Mouse (Mus musculus) adrenal gland, adult 8-10 months (tissue): Measurements from ENCODE around the gene Entr1. TPM values are rescaled to one million over a fixed set of nuclear protein-coding genes. Genes with fewer than 3 reads are reported as not detected.
"Not testable (repeated sequence)": the region's sequence is repeated elsewhere in the genome, so short reads cannot be mapped to it uniquely, and the experiment has no call there.

Experiments used
- DNase-seq: peaks from one replicate; pipeline ENCODE4 v3.0.0; 2022
- total RNA-seq, 4 experiments: library from RNA; stranded (reverse); gene quantifications; 2 replicates each; pipeline ENCODE4 v1.2.4; 2022

Gene Entr1
- total RNA-seq, 4 experiments from 2014 or later = 97.8 to 120 (median 110) TPM

- DNase-seq = no peak
These were observed 1.4 kb downstream of the Entr1 start for GRCm38 (mm10) chr2:26387713-26388112.

DNA sequence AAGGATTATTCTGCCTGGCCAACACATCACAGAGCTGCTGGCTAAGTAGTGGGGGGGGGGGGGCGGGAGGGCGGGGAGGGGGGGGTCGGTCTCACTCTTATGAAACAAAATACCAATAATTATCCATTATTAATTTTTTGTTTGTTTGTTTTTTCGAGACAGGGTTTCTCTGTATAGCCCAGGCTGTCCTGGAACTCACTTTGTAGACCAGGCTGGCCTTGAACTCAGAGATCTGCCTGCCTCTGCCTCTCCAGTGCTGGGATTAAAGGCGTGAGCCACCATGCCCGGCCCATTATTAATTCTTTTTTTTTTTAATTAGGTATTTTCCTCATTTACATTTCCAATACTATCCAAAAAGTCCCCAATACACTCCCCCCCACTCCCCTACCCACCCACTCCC lies 8.2 kb downstream of the Entr1 start:
- DNase-seq = not testable (repeated sequence)

- DNase-seq = peak; percentile 78
These were observed 8.9 kb downstream of the Entr1 start, which contains the start of gene Snapc4 for GRCm38 (mm10) chr2:26380131-26380771. Snapc4 (minus strand) TSS chr2:26380653.

DNA sequence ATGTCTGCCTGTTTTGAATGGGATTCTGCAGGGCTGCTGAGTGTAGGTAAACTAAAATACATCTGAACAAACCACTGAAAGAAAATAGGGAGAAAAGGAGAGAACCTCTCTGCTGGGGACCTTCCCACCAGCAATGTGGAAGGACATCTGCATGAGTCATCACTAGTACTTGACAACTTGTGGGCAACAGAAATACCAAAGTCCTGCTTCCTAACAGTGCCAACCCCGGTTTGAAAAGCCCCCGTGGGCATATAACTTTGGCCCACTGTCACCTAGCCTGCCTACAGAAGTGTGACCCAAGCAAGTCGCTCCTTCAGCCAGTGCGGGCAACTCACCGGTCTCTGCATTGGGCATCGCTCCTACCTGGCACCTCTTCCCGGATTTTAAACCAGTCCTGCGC lies 16.7 kb downstream of the Entr1 start:
- no peak for DNase-seq

DNA sequence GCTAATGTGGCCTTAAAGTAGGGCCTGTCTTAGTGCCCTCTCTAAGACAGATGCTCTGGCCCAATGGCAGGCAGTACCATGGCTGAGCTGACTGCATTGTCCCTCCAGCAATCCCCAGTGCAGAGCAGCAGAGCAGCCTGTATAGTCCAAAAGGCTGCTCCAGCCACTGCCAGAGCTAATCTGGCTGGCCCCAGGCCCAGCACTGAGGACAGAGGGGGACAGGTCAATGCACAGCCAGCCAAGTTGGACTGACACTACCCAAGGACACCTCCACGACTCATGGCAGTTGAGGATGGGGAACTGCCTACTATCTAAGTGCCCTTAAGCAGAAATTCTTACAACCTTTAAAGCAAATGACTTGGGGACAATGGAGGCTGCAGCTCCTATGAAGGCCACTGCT lies 20.5 kb downstream of the Entr1 start:
- no peak for DNase-seq

- no peak for DNase-seq
These were observed 21.2 kb downstream of the Entr1 start for GRCm38 (mm10) chr2:26367911-26368310.

DNA sequence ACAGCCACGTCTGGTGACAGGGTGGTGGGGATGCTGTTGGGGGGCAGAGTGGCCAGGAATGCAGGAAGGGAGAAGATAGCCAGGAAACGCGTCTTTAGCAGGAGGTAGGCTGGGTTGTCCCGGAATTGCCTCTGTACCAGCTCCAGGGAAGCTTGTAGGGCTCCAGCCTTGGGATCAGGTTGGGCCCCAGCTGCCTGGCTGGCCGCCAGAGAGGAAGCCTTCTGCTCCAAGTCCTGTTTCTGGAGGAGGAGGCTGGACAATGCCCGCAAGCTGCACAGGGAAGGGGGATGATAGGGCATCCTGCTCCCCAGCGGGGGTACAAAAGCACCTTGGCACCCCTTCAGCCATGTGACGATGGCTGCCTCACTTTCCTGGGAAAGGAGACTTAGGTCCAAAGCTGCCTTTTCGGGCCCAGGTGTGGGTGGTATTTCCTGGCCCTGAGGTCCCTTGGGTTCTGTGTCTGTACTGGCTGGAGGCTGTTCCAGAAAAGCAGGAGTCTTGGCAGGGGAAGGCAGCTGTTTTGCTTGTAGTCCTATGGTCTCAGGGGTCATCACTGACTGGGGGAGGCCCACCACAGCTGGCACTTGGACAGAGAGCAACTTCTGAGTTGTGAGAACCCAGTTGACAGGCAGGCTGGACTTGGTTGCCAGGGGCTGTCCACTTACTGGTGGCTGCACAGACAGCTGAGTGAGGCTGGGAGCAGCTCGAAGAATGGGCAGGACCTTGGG lies 24.2 kb downstream of the Entr1 start:
- DNase-seq = no peak

DNA sequence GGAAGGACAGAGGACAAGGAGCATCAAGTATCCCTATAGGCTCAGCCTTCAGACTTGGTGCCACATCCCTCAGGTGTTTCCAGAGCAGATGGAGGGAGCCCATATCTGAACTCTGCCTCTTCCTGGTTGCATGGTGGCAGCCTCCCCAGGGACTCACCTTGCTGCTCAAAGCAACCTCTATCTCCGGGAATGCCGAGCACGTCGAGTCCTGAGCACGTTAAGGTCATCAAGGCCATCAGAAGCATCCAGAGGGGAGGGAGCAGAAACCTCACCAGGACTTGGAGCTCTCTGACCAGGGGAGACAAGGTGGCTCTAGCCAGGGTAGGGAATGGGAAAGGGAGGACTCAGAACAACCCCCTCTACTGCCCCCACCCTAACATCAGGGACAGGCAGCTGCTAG lies 25.6 kb downstream of the Entr1 start:
- no peak for DNase-seq

- DNase-seq = no peak
These were observed 26.1 kb downstream of the Entr1 start for GRCm38 (mm10) chr2:26362991-26363390.

DNA sequence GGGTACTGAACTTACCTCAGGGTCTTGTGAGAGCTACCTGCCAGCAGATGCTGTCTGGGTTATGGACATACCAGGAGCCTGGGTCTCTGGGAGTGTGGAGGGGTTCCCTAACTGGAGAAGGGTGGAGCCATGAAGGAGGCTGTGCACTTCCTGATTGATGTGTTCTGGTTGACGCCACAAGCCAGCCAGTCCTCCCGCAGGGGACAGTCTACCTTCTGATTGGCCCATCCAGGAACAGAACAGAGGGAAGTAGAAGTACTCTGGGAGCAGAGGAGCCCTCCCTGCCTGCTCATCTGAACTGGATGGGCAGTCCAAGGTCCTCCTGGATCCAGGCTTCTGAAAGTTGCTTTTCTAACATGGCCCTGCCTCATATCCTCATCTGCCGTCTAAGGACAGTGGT lies 28.3 kb downstream of the Entr1 start, which contains the start of gene Card9:
Card9 (minus strand) TSS at position 147 of the 400 bp plus-strand sequence.
- DNase-seq = no peak

DNA sequence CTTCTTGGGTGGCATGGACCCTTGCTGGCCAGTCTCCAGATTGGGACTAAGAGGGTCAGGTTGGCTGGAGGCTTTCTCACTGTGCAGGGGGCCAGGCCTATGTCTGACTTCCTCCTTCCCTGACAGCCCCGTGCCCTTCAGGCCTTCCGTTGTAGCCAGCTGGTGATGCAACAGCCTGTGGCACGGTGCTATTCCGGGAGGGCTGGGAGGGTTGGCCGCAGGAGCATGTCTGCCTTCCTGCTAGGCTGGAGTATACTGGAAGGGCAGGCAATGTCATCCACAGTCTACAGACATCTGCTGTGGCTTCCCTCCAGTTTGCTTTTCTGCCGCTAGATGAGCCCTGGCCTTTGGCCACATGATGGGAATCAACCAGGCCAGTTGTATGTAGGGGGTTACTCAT lies 29.1 kb downstream of the Entr1 start:
- no peak for DNase-seq

DNA sequence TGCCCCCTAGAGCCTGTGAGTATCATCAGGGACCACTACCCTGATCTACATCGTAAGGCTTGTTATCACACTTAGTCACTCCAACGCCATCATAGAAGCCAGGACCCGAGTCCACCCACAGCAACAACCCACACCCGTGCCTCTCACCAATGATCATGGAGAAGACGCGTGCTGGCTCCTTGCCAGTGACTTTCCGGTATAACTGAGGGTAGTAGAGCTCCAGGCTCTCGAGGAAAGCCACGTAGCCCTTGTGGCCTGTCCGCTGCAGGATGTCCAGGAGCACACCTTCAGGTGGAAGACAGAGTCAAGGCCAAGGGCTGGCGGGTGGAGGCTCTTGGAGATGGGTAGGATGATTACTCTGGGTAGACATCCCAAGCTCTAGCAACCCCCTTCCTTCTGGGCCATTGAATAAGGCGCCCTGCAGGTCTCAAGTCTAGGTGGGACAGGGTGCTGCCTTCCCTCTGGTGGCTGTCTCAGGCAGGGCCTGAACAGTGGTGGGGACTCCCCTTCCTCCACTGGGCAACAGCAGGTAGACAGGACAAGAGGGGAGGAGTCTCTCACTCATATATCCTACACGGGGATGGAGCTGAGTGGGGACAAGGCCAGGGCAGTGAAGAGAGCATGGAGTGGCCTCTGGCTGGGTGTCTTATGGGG lies 30.3 kb downstream of the Entr1 start:
- no peak for DNase-seq

- no peak for DNase-seq
These were observed 31.6 kb downstream of the Entr1 start for GRCm38 (mm10) chr2:26357484-26357883.

DNA sequence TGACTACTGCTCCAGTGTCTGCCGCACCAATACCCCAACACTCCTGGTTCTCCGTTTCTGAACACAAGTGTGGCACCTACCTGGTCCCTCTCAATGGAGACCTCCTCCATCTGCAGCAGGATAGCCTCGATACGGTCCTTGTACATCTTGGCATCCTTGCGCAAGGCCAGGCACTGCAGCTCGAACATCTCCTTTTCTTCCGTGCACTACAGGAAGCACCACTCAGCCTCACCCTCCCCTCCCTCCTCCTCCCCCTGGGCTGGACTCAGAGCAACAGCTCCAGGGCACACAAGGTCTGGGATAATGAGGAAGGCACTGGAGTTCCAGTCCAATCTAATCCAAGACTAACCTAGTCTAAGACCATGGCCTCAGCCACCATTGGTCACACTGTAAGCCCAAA lies 32.4 kb downstream of the Entr1 start:
- no peak for DNase-seq

DNA sequence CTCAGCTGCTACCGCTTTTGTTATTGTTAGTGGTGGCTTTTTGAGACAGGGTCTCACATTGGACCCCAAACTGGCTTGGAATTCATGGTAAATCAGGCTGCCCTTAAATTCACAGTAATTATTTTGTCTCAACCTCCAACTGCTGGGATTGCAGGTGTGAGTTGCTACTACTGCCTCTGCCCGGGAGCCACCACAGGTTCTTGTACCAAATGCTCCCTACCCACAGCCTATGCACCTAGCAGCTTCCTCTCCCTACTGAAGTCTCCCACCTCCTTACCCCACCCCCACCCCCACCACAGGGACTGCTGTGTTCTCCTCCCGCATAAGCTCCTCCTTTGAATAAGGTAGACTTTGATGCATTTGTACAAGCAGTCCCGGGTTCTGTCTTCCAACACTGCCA lies 32.9 kb downstream of the Entr1 start:
- DNase-seq = no peak

DNA sequence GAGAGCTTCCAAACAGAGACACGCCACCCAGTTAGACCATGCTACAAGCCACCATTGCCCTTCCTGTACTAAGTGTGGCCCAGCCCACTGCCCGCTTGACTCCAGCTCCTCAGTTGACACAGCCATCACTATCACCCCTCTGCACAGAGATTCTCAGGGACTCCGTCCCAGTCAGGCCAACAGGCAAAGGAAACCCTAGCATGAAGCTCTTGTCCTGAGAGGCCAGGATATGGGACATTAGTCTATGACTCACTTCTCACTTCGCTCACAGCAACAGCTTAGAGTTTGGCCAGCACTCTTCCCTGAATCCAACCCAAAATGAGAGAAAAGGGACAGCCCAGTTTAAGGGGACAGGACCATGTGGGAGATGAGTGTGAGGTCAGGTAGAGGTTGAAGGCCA lies 34.7 kb downstream of the Entr1 start:
- DNase-seq = no peak

GRCm38 (mm10) chr2:26353066-26353980 lies 35.8 kb downstream of the Entr1 start:
- no peak for DNase-seq

DNA sequence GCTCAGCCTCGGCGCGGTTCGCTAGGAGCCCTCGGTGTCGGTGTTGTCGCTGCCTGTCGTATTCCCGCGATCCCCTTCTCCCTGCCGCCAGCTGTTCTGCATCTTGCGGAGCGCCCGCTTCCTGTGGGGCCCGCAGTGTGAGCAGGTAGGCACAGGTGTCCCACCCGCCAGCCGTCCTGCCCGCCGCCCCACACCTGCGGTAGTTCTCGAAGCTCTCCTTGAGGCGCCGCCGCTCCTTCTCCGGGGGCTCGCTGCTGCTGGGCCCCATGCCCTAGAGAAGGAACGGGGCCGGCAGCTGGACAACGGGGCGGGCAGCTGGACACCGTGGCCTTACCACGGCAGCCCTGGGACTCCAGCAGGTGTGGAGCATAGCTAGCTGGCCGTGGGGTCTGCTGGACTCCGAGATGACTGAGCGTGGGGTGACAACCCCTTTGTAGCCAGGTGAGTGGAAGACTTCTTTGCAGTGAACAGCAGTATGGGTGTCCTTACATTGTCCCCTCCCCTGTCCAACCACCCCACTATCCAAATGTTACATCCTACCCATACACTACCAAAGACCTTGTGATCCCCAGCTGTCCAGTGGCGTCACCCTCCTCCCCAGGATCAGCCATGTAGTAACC lies 36.7 kb downstream of the Entr1 start:
- no peak for DNase-seq

GRCm38 (mm10) chr2:26351358-26352290 lies 37.5 kb downstream of the Entr1 start, which contains the start of gene Dnlz:
Dnlz (minus strand) TSS chr2:26352110.
- DNase-seq = peak; percentile 89

DNA sequence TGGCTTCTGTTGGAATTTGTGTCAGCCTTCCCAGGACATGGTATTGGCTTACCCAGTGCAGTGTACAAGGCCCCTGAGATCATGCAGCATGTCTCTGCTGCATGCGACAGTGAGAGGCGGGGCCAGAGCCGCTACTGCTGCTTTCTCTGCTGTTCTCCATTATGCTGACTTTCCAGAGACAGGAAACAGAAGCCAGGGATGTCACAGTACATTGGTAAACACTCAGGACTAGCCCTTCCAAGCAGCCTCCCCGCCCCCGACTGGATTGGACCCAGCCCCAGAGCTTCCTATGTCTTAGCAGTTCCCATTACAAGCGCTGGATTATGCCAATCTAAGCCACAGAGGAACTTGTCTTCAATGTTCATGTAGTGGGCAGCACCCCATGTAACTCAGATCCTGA lies 40.9 kb downstream of the Entr1 start:
- no peak for DNase-seq
